Mouse (Mus musculus): ENCODE data around the gene Grasp. TPM values are rescaled to one million over a fixed set of nuclear protein-coding genes. Genes with fewer than 3 reads are reported as not detected.

The Grasp gene
- total and polyA plus RNA-seq, 3 experiments, result 2.3 to 6.7 (median 2.4) TPM

DNA sequence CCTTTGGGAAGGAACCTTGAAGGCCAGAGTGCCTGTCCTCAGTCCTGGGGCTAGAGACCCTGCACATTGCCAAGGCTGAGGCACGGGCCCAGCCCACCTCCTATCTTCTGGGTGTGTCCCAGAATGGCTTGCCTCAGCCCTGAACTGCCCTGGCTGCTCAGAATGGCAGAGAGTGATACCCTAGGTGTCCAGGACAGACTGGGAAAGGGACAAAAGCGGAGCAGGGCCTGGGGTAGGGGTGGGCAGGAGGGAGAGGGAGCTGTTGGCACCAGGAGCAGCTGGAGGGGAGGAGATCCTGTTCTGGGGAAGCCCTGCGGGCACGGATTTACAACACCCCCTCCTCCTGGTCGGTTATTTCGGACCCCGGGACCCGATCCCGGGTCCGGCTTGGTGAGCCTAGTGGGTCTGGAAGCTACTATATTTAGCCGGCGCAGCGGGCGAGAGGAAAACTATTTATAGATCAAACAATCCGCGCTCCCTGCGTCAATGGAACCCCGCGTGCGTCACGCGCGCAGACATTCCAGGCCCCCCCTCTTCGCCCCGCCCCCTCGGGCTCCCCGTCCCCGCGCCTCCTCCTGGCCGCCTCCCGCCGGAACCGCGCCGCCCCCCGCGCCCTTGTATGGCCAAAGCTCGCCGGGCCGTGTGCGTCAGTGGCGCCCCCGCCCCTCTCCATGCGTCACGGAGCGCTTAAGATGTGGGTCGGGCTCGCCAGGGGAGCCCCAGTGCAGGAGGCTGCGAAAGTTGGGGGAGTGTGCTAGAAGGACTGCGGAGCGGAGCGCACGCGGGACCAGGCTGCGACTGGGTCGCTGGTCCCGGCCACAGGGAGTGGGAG lies 42.4 kb downstream of the Grasp start:
- DNase-seq (ENCODE audit: extremely low read depth), result no peak
- Histone ChIP-seq H3K4me1 (ENCODE audit: control insufficient read depth in 1 of 2, insufficient read depth in 2 of 2) (peaks cover 3 to 7% of the 10 kb centered on the region in 2 experiments; a peak in 2 of 4 replicates), H3K9me3 (replicated peaks; ENCODE audit: low read length) (no peaks in the 10 kb centered on the region), H3K9ac (ENCODE audit: insufficient read depth, low read depth) (no peak overlapping the region), H3K4me2 (ENCODE audit: insufficient read depth, low read depth, poor library complexity, severe bottlenecking) (peak overlapping the region; percentile 64), H3K27me3 (replicated peaks) (peaks cover 47% of the 10 kb centered on the region), H3K79me2 (replicated peaks; ENCODE audit: control insufficient read depth, extremely low read depth, insufficient read depth, poor library complexity, severe bottlenecking) (no peaks in the 10 kb centered on the region), H3K36me3 (replicated peaks in 1 of 2; ENCODE audit: control insufficient read depth in 1 of 2, insufficient read depth in 1 of 2, low read length in 1 of 2) (peaks cover 0 to 8% of the 10 kb centered on the region in 2 experiments), H3K27ac (ENCODE audit: insufficient read depth, low read depth) (no peak overlapping the region), H3K4me3 (replicated peaks in 1 of 3; ENCODE audit: low read depth in 2 of 3, low read length in 2 of 3, poor library complexity in 1 of 3) (peak overlapping the region in 1 of 3 experiments; percentile 38)
- dilution Hi-C loops (cut with MboI; ENCODE audit: extremely low pct_ligation_motif_present, extremely low pct_unique_long_range_greater_than_20kb, low sequenced_read_pairs) (no loop called here), in situ Hi-C loops (cut with MboI; ENCODE audit: low pct_ligation_motif_present, low pct_unique_long_range_greater_than_20kb, low sequenced_read_pairs) (no loop called here)
- TF ChIP-seq CHD2 (IDR thresholded peaks at IDR 0.05; ENCODE audit: low read length) (no peak), MEF2A (IDR thresholded peaks at IDR 0.05; ENCODE audit: borderline replicate concordance, low read depth, low read length) (peak; percentile 29; the same call in 1 of the 2 replicates)

DNA sequence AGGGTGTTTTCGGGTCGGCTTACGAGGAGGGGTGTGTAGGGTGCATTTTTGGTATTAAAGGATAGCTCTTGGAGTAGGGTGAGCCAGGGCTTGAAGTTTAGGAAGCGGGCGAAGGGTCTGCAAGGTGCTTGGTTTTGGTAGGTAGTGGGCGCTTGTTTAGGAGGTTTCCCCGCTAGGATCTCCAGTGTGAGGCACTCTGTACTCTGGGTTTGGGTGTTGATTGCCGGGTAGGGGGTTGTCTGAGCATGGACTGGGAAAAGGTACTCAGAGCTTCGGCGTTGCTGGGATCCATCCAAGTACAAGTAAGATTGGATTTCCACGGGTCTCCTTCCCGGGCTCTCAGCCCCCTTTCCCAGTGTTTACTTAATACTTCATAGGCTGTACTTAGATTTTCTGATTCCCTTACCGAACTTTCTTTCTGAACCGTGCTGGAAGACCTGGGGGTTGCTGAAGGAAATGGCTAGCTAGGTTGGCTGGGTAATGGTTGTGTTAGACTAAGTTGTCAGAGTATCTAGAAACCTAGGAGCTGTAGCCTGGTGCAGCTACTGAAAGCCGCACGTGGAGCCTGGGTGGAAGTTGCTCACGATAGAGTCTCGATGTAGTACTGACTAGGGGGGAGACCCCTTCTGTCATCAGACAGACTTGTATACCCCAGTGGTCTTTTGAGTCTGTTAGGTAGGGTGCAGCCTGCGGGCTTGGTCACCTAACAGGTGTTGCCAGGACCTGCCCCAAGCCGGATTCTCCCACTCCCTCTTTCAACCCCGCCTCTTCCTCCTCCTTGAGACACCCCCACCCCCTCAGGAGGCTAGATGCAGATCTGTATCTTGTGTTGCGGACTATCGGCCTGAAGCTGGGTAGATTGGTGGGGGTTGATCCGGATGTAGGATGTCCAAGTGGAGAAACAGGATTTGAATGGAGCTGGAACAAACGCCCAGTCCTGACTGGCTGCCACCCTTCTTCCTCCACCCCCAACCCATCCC lies 43.4 kb downstream of the Grasp start:
- no peak for DNase-seq (ENCODE audit: extremely low read depth)
- Histone ChIP-seq H3K27ac (ENCODE audit: insufficient read depth, low read depth) (no peak overlapping the region), H3K79me2 (replicated peaks; ENCODE audit: control insufficient read depth, extremely low read depth, insufficient read depth, poor library complexity, severe bottlenecking) (no peaks in the 10 kb centered on the region), H3K4me1 (ENCODE audit: control insufficient read depth in 1 of 2, insufficient read depth in 2 of 2) (peaks cover 3 to 6% of the 10 kb centered on the region in 2 experiments; a peak in 2 of 4 replicates), H3K9me3 (replicated peaks; ENCODE audit: low read length) (no peaks in the 10 kb centered on the region), H3K27me3 (replicated peaks) (peaks cover 44% of the 10 kb centered on the region), H3K9ac (ENCODE audit: insufficient read depth, low read depth) (no peak overlapping the region), H3K4me2 (ENCODE audit: insufficient read depth, low read depth, poor library complexity, severe bottlenecking) (peak overlapping the region; percentile 64), H3K36me3 (replicated peaks in 1 of 2; ENCODE audit: control insufficient read depth in 1 of 2, insufficient read depth in 1 of 2, low read length in 1 of 2) (peaks cover 0 to 10% of the 10 kb centered on the region in 2 experiments), H3K4me3 (replicated peaks in 1 of 3; ENCODE audit: low read depth in 2 of 3, low read length in 2 of 3, poor library complexity in 1 of 3) (peak overlapping the region in 1 of 3 experiments; percentile 38)
- in situ Hi-C loops (cut with MboI; ENCODE audit: low pct_ligation_motif_present, low pct_unique_long_range_greater_than_20kb, low sequenced_read_pairs) (no loop called here), dilution Hi-C loops (cut with MboI; ENCODE audit: extremely low pct_ligation_motif_present, extremely low pct_unique_long_range_greater_than_20kb, low sequenced_read_pairs) (no loop called here)
- TF ChIP-seq ETS1 (conservative IDR thresholded peaks at IDR 0.05; ENCODE audit: low read depth, low read length) (no peak), JUN (IDR thresholded peaks at IDR 0.05; ENCODE audit: insufficient read depth, low read depth, low read length) (no peak), MYC (IDR thresholded peaks at IDR 0.05; ENCODE audit: low read depth, low read length) (no peak), GABPA (IDR thresholded peaks at IDR 0.05; ENCODE audit: insufficient replicate concordance, low read depth, low read length) (no peak), CHD2 (IDR thresholded peaks at IDR 0.05; ENCODE audit: low read length) (no peak), SIN3A (IDR thresholded peaks at IDR 0.05; ENCODE audit: low read length) (no peak), E2F4 (IDR thresholded peaks at IDR 0.05; ENCODE audit: insufficient replicate concordance, low read depth, low read length) (no peak), RAD21 (IDR thresholded peaks at IDR 0.05; ENCODE audit: low read depth, low read length) (no peak), USF2 (conservative IDR thresholded peaks at IDR 0.05; ENCODE audit: low read depth, low read length) (no peak), MXI1 (IDR thresholded peaks at IDR 0.05; ENCODE audit: low read depth, low read length) (no peak), CTCF (conservative IDR thresholded peaks at IDR 0.05 in 1 of 2, IDR thresholded peaks at IDR 0.05 in 1 of 2; ENCODE audit: low read depth in 2 of 2, low read length in 2 of 2) (no peak), ZC3H11A (IDR thresholded peaks at IDR 0.05; ENCODE audit: low read depth, low read length) (no peak), NRF1 (IDR thresholded peaks at IDR 0.05; ENCODE audit: low read depth, low read length) (no peak), EP300 (IDR thresholded peaks at IDR 0.05; ENCODE audit: low read length) (no peak), MAZ (IDR thresholded peaks at IDR 0.05; ENCODE audit: low read depth, low read length) (no peak)
